8 mouse cellular contexts compared by ENCODE assay signal in genomic region chr17:65771951-65772934, GRCm38 (mm10). TPM values are rescaled to one million over a fixed set of nuclear protein-coding genes. Genes with fewer than 3 reads are reported as not detected.
DNase-seq lines count a peak whose midpoint lies in the region; ATAC-seq lines count a peak whose summit lies in the region.

Gene Rab31 (minus strand): TSS chr17:65772752.

- H3K9me3 ChIP-seq in hindbrain, embryonic 16.5 days (ENCODE audit: control insufficient read depth, low read length), result no peaks in the 10 kb centered on the region

- peak within 1 kb of the TSS; percentile 63 for H3K4me2 ChIP-seq in hindbrain, embryonic 16.5 days (ENCODE audit: low read length)

- under 1% methylated on average over 52 of the region's 75 CpGs for WGBS in hindbrain, embryonic 16.5 days

- peak within 1 kb of the TSS; percentile 88 for H3K9ac ChIP-seq in hindbrain, embryonic 16.5 days (ENCODE audit: low read depth, low read length)

- peak; percentile 91 to 96 for DNase-seq in adrenal gland, adult (ENCODE audit: inconsistent age in 2 of 2, low spot score in 1 of 2)
- DNase-seq in embryo, embryonic 10 days (ENCODE audit: low spot score), result peak; percentile 77
- peak; percentile 89 for DNase-seq in gastrocnemius, postnatal 10 days
- peak; percentile 77 to 86 for DNase-seq in left cerebral cortex, adult 18-20 months (ENCODE audit: low spot score in 2 of 2)
- DNase-seq in lung, postnatal 36 days, result peak; percentile 91
- peak; percentile 74 for DNase-seq in retina, postnatal 1 day
- DNase-seq in urinary bladder, postnatal 25 days (ENCODE audit: low spot score), result peak; percentile 77

- no peaks in the 10 kb centered on the region for H3K27me3 ChIP-seq in hindbrain, embryonic 16.5 days (replicated peaks; ENCODE audit: control insufficient read depth, insufficient read depth, low read length)

- H3K36me3 ChIP-seq in hindbrain, embryonic 16.5 days (ENCODE audit: control insufficient read depth, insufficient read depth, low read length), result no peaks in the 10 kb centered on the region

- H3K27ac ChIP-seq in hindbrain, embryonic 16.5 days (ENCODE audit: low read depth, low read length), result peak within 1 kb of the TSS; percentile 74

- H3K4me3 ChIP-seq in hindbrain, embryonic 16.5 days (ENCODE audit: low read length), result peak within 1 kb of the TSS; percentile 52

- peaks cover 30% of the 10 kb centered on the region for H3K4me1 ChIP-seq in hindbrain, embryonic 16.5 days (ENCODE audit: control insufficient read depth, insufficient read depth, low read depth, low read length)

- peak; percentile 83 for ATAC-seq in hindbrain, embryonic 16.5 days

RNA-seq across cellular contexts. Expression of gene Rab31, which starts in this region (rescaled TPM):
- 10 to 100 TPM; 22.0 to 24.1 TPM for total RNA-seq in gastrocnemius, postnatal 10 days (2021)
- polyA plus RNA-seq in hindbrain, embryonic 16.5 days (2015; fragmentation: Nextera tagmentation; extraction: Ambion mirVana), result 70.0 and 73.8 TPM in 2 replicates
- total RNA-seq in left cerebral cortex, adult 18-20 months (2021), result 10 to 100 TPM; 50.2 to 51.1 TPM

Comparison
In these comparisons a context has a peak if more than half of its experiments do, and no peak if none do; other contexts are left out.
1. Peak in every context shown above with its lines: DNase-seq, ATAC-seq, H3K4me3 ChIP-seq and H3K27ac ChIP-seq.